ENCODE assay signal across 16 mouse cellular contexts in the genomic region with DNA sequence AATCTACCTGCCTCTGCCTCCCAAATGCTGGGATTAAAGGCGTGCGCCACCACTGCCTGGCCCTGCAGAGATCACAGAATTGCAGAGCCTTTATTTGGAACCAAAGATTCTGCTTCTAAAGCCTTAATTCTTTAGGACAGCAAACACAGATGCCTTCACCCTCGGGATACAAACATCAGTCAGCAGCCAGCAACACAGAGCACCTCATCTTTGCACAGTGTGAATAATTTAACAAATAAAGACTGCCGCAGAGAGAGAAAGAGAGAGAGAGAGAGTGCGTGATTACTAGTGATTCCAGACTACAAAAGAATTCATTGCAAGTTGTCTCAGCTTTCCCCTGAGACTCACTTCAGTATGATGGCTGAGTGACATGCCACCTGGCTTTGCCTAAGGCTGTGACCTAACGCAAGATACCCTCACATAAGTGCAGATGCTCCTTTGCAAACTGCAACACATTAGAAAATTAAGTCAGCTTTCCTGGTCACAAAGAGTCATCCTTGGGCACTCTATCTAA. TPM values are rescaled to one million over a fixed set of nuclear protein-coding genes. Genes with fewer than 3 reads are reported as not detected.
"Had no signal": no experiment of that assay in that cellular context is flagged by ENCODE, and none has a peak within 500 bp of the region (broad histone marks: within the 10 kb centered on the region; RNA-seq: fewer than 3 reads in every experiment).

No protein-coding gene starts in this region.

- H3K27me3 ChIP-seq: limb, embryonic 12.5 days; liver, embryonic 13.5 days; lung, embryonic 15.5 days; neural tube, embryonic 13.5 days had no signal

- H3K4me1 ChIP-seq: limb, embryonic 12.5 days; liver, embryonic 13.5 days; lung, embryonic 15.5 days; neural tube, embryonic 13.5 days had no signal

- H3K27ac ChIP-seq: limb, embryonic 12.5 days; liver, embryonic 13.5 days; lung, embryonic 15.5 days; neural tube, embryonic 13.5 days had no signal

- H3K9me3 ChIP-seq: limb, embryonic 12.5 days; liver, embryonic 13.5 days; lung, embryonic 15.5 days; neural tube, embryonic 13.5 days had no signal

- DNase-seq: kidney, adult 8-10 months; kidney, postnatal 25 days; layer of hippocampus, adult 9-11 months; liver; liver, embryonic 13.5 days; liver, postnatal 0 days; right cerebral cortex, adult 18-20 months; right cerebral cortex, postnatal 25 days; thymus, postnatal 4 days had no signal

- ATAC-seq: intestine, postnatal 0 days; liver, postnatal 0 days had no signal

- H3K9ac ChIP-seq: limb, embryonic 12.5 days; liver, embryonic 13.5 days; liver, postnatal 0 days; lung, embryonic 15.5 days; neural tube, embryonic 13.5 days had no signal

- H3K4me2 ChIP-seq: limb, embryonic 12.5 days; liver, embryonic 13.5 days; lung, embryonic 15.5 days; neural tube, embryonic 13.5 days had no signal

- H3K4me3 ChIP-seq: limb, embryonic 12.5 days; liver, embryonic 13.5 days; lung, embryonic 15.5 days; neural tube, embryonic 13.5 days had no signal

- H3K36me3 ChIP-seq: limb, embryonic 12.5 days; liver, embryonic 13.5 days; lung, embryonic 15.5 days; neural tube, embryonic 13.5 days had no signal

RNA-seq across cellular contexts. Expression of gene 1700028P14Rik, which starts 15.6 kb away (rescaled TPM):
- total RNA-seq: megakaryocyte-erythroid progenitor cell, adult 5-6 weeks had no signal
- polyA plus RNA-seq: limb, embryonic 12.5 days; liver, embryonic 13.5 days; liver, postnatal 0 days; small intestine, adult 2 months; stomach, embryonic 16.5 days had no signal
